Mouse (Mus musculus) testis, adult 10 weeks (tissue): Measurements from ENCODE around the gene Pros1. TPM values are rescaled to one million over a fixed set of nuclear protein-coding genes. Genes with fewer than 3 reads are reported as not detected.

Experiments used
- polyA plus RNA-seq: library from polyadenylated mRNA; stranded (reverse); fragments of 350-450 nt; fragmentation: Illumina TruSeq; extraction: RNeasy Lipid Tissue Mini Kit (QIAGEN cat#74804); gene quantifications from one replicate; pipeline ENCODE4 v1.2.3, GENCODE M21; 2014; ENCODE audit warnings: low read depth, low replicate concordance

The Pros1 gene
- polyA plus RNA-seq: 47.3 TPM

DNA sequence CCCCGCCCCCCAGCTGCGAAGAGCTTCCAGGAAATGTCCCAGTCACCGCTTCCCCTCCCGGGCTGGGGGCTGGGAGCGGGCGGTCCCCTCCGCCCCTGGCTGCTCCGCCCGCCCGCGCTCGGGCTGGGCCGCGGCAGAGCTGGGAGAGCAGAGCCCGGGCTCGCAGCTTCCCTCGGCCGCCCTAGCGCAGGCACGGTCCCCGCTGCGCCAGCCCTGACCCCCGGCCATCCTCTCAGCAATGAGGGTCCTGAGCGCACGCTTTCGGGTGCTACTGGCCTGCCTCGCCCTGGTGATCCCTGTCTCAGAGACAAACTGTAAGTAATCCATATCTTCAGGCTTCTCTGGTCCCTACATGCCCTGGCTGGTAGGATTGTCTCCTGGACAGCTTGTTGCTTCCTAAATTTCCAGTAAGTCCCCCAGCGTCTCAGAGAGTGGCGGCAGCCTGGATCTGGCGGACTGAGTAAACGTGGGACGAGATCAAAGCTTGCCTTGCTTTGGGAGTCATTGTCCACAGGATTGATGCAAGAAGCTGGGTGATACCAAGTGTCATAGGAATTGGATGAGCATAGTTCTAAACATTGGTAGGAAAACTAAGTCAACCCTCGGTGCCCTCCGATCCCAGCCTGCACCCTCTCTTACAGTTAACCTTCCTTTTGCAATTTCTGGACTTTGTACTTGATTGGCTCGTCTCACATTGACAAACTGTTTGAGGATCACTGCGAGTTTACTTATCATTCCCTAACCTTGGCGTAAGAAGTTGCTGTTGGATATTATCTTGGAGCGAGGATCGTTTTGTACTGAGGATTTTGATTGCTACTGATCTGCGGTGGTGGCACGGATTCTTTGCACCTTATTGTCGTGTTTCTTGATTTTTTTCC lies at the start of gene Pros1:
Pros1 (plus strand) TSS at position 117 of the 878 bp plus-strand sequence.

DNA sequence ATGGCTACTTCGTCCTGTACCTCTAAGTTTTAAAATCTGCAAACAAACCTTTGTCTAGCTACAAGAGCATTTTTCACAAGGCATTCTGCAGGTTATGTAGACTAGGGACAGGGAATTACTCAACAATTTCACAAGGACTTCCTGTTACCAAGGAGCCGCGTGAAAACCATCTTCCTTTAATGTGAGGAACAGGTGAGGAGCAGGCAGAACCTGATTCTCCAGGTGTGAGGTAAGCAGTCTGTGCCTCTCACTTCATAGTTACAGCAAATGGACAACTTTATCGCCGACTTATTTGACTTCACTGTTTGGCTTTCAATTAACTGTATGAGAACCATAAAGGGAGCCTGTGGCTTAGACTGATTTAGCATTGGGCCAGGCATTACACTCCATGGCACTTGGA lies 39.6 kb upstream of the Pros1 start, which contains the start of gene Stx19:
Stx19 (plus strand) TSS at position 186 of the 400 bp plus-strand sequence.

DNA sequence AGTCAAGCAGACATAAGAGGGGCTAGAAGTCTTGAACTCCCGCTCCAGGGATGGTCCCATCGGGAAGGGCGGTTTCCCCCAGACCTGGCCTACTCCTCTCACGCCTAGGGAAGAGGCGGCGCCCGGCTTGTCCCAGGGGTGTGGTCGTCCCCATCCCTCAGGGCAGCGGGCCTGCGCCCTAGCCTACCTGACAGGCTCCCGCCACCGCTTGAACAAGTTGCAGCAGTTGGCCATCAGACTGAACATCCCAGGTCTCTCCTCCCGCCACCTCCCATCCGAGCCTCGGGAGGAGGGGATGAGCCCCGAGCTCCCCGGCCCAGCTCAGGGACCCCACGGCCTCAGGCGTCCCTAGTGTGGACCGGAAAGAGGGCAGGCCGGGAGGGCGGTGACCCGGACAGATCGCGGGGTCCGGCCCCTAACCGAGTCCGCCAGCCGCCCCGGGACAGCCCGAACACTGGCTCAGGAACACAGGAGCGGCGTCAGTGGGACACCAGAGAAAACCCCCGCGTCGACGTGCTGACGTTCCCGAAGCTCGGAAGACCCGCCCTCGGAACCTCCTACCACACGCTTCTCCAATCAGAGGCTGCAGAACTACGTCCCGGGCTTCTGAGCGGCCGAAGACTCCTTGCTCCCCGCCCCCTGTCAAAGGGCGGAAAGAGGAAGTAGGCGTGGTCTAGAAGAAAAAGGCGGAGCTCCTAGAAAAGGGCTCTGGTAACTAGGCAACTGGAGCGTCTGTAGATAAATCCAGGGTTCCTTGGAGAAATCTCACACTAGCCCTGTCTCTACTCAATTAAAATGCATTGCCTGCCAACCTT lies 7.4 kb upstream of the Pros1 start, which contains the start of gene Arl13b:
Arl13b (minus strand) TSS at position 543 of the 815 bp plus-strand sequence.

Other genes starting within 250 kb of the Pros1 start
- gene Nsun3, start 67.5 kb upstream of the Pros1 start, polyA plus RNA-seq: 11.4 TPM
- not detected for gene Stx19, start 39.6 kb upstream of the Pros1 start, polyA plus RNA-seq
- gene Arl13b, start 7.3 kb upstream of the Pros1 start, polyA plus RNA-seq: 76.9 TPM